In the genomic region with DNA sequence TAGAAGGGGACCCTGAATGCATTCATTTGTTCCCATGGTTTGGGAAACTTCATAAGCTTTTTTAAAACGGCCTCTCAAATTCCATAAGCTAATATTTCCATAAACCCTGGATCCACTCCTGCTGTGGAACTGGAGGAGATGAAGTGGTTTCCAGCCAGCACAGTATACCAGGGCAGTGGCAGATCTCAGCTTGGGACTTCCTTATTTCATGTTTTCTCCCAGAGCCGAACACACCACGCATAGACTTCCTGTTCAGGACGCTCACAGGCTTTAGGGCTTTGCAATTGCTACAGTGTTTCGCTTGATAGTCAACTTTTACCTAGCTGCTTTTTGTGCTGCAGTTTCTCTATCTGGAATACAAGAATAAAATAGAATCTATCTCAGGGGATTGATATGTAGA, we compare ENCODE assay signal across 21 mouse cellular contexts. TPM values are rescaled to one million over a fixed set of nuclear protein-coding genes. Genes with fewer than 3 reads are reported as not detected.
DNase-seq lines count a peak whose midpoint lies in the region; ATAC-seq and TF ChIP-seq lines count a peak whose summit lies in the region.
"Had no signal": no experiment of that assay in that cellular context is flagged by ENCODE, and none has a peak within 500 bp of the region (broad histone marks: within the 10 kb centered on the region; RNA-seq: fewer than 3 reads in every experiment).

No protein-coding gene starts in this region.

- H3K27me3 ChIP-seq in midbrain, embryonic 13.5 days: no peaks in the 10 kb centered on the region
- H3K27me3 ChIP-seq: forebrain, embryonic 13.5 days; limb, embryonic 15.5 days; midbrain, embryonic 15.5 days had no signal

- in situ Hi-C loops in ES-E14 (cut with MboI; ENCODE audit: low sequenced_read_pairs in 2 of 2, unreplicated experiment in 2 of 2): no loop called here

- H3K9ac ChIP-seq in ES-E14 (ENCODE audit: insufficient read depth, low read depth, low read length, poor library complexity, severe bottlenecking): peak overlapping the region; percentile 32; the same call in 1 of the 2 replicates
- H3K9ac ChIP-seq in midbrain, embryonic 13.5 days (replicated peaks): no peak overlapping the region
- H3K9ac ChIP-seq: forebrain, embryonic 13.5 days; limb, embryonic 15.5 days; midbrain, embryonic 15.5 days had no signal

- intact Hi-C loops in left cerebral cortex, postnatal 14 days (cut with DNase I): no loop called here

- H3K9me3 ChIP-seq in ES-E14 (ENCODE audit: control insufficient read depth, insufficient read depth, low read depth, low read length): no peaks in the 10 kb centered on the region
- H3K9me3 ChIP-seq in midbrain, embryonic 13.5 days: no peaks in the 10 kb centered on the region
- H3K9me3 ChIP-seq: forebrain, embryonic 13.5 days; limb, embryonic 15.5 days; midbrain, embryonic 15.5 days had no signal

- peaks cover 0 to 3% of the 10 kb centered on the region in 2 experiments; a peak in 3 of 4 replicates for H3K4me1 ChIP-seq in ES-E14 (ENCODE audit: control insufficient read depth in 2 of 2, insufficient read depth in 2 of 2, low read length in 2 of 2, poor library complexity in 1 of 2)
- H3K4me1 ChIP-seq in midbrain, embryonic 13.5 days (replicated peaks): peaks cover 6% of the 10 kb centered on the region
- H3K4me1 ChIP-seq: limb, embryonic 15.5 days had no signal

- WGBS in midbrain, embryonic 13.5 days: 84% methylated on average over 5 of the region's 5 CpGs

- no peak overlapping the region for H3K4me2 ChIP-seq in midbrain, embryonic 13.5 days (replicated peaks)
- H3K4me2 ChIP-seq: forebrain, embryonic 13.5 days; limb, embryonic 15.5 days; midbrain, embryonic 15.5 days had no signal

- peak; percentile 62 for ATAC-seq in megakaryocyte, adult 5-6 weeks (ENCODE audit: poor library complexity, severe bottlenecking)
- no peak for ATAC-seq in midbrain, embryonic 13.5 days
- ATAC-seq: forebrain, embryonic 13.5 days; hindbrain, embryonic 16.5 days; midbrain, embryonic 15.5 days had no signal

- DNase-seq in 416B (ENCODE audit: low read depth): peak; percentile 45
- DNase-seq in ES-E14 (ENCODE audit: low read depth, low spot score): no peak
- DNase-seq in thymus, postnatal 0 days (ENCODE audit: low spot score): peak; percentile 5
- DNase-seq in left cerebral cortex, postnatal 14 days (ENCODE audit: low spot score in 2 of 2): no peak
- no peak for DNase-seq in liver
- DNase-seq: adrenal gland, adult 2 months; cerebellum, postnatal 25 days; gastrocnemius, postnatal 14 days; heart, postnatal 14 days; kidney, adult 2 months; kidney, postnatal 36 days; lung, adult 18-20 months; lung, postnatal 4 days; right cerebral cortex, postnatal 4 days had no signal

- H3K27ac ChIP-seq in ES-E14 (ENCODE audit: insufficient read depth, low read depth, low read length, poor library complexity, severe bottlenecking): no peak overlapping the region; the same call in 1 of the 2 replicates
- no peak overlapping the region for H3K27ac ChIP-seq in midbrain, embryonic 13.5 days
- H3K27ac ChIP-seq: forebrain, embryonic 13.5 days; limb, embryonic 15.5 days; midbrain, embryonic 15.5 days had no signal

- no peak overlapping the region for H3K4me3 ChIP-seq in ES-E14 (ENCODE audit: insufficient read depth in 1 of 2, low read depth in 1 of 2, low read length in 2 of 2, poor library complexity in 1 of 2, severe bottlenecking in 1 of 2)
- no peak overlapping the region for H3K4me3 ChIP-seq in midbrain, embryonic 13.5 days (replicated peaks)
- H3K4me3 ChIP-seq: forebrain, embryonic 13.5 days; limb, embryonic 15.5 days; midbrain, embryonic 15.5 days had no signal

- peaks cover 2% of the 10 kb centered on the region; the same call in 1 of the 2 replicates for H3K36me3 ChIP-seq in ES-E14 (ENCODE audit: control insufficient read depth, insufficient read depth, low read length, poor library complexity, severe bottlenecking)
- H3K36me3 ChIP-seq in midbrain, embryonic 13.5 days: peaks cover 1% of the 10 kb centered on the region; the same call in 1 of the 2 replicates
- H3K36me3 ChIP-seq: limb, embryonic 15.5 days; midbrain, embryonic 15.5 days had no signal

TF ChIP-seq in ES-E14, 5 proteins besides CTCF, POLR2A, EP300 and RAD21:
- TF ChIP-seq HCFC1 (IDR thresholded peaks at IDR 0.05; ENCODE audit: borderline replicate concordance, insufficient read depth, low read length) (no peak), ZNF384 (IDR thresholded peaks at IDR 0.05; ENCODE audit: low read depth, low read length) (no peak), ZC3H11A (IDR thresholded peaks at IDR 0.05; ENCODE audit: borderline replicate concordance, low read depth, low read length) (no peak), MAFK (IDR thresholded peaks at IDR 0.05; ENCODE audit: insufficient read depth, low read depth, low read length) (no peak), CHD2 (IDR thresholded peaks at IDR 0.05; ENCODE audit: low read depth, low read length) (no peak)
TF ChIP-seq in ES-E14: peak in this region for 0.

RNA-seq across cellular contexts. Expression of a gene that starts 7.7 kb away (rescaled TPM):
- total RNA-seq in ES-E14 (2012; rRNA removed): 557 and 605 TPM in 2 replicates
- 699 and 817 TPM in 2 replicates for total RNA-seq in megakaryocyte, adult 5-6 weeks (2015)
- 576 and 610 TPM in 2 replicates for total RNA-seq in megakaryocyte, adult 5-6 weeks (2017)
- 1,172 and 1,231 TPM in 2 replicates for polyA plus RNA-seq in thymus, postnatal 0 days (2015; fragmentation: Nextera tagmentation; extraction: Ambion mirVana)
- total RNA-seq in left cerebral cortex, postnatal 14 days (2021): 100 to 1,000 TPM; 363 to 370 TPM
- polyA plus RNA-seq in midbrain, embryonic 13.5 days (2015; fragmentation: Nextera tagmentation; extraction: Ambion mirVana): 594 and 615 TPM in 2 replicates

RNA-seq across cellular contexts. Expression of a gene that starts 59.7 kb away (rescaled TPM):
- total RNA-seq in ES-E14 (2012; rRNA removed): 2.1 and 3.1 TPM in 2 replicates
- 2.3 and 3.9 TPM in 2 replicates for total RNA-seq in megakaryocyte, adult 5-6 weeks (2015)
- total RNA-seq in megakaryocyte, adult 5-6 weeks (2017): 1.3 and 1.8 TPM in 2 replicates
- polyA plus RNA-seq in thymus, postnatal 0 days (2015; fragmentation: Nextera tagmentation; extraction: Ambion mirVana): 1.5 and 2.7 TPM in 2 replicates
- total RNA-seq in left cerebral cortex, postnatal 14 days (2021): under 1 TPM in 1 of 2 experiments, not detected in 1; 0.30 TPM
- 0.63 and 0.78 TPM in 2 replicates for polyA plus RNA-seq in midbrain, embryonic 13.5 days (2015; fragmentation: Nextera tagmentation; extraction: Ambion mirVana)
- total RNA-seq: left cerebral cortex, postnatal 10 days had no signal

Comparison
In these comparisons a context has a peak if more than half of its experiments do, and no peak if none do; other contexts are left out.
1. DNase-seq: peak in 416B (single experiment) and thymus, postnatal 0 days (single experiment); none in ES-E14 (single experiment), left cerebral cortex, postnatal 14 days (0 of 2) and liver (single experiment).